Mouse (Mus musculus): Measurements from ENCODE around the gene P3h3.

DNA sequence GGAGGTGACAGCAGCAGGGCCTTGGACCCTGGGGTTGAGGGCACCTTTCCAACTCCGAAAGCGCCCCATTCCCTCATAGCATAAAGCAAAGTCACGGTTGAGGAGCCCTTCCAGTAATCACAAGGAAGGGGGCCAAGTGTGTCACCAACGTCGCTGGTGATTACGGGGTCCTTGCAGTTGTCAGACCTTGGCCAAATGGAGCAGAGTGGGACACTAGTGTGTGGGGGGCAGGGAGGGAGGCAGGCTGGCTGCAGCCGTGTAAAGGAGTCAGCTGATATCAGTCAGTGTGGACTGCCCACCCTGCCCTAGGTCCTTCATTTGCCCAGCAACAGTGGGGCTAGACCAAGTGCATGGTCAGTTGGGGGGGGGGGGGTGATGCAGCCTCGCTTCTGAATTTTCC lies 43.1 kb downstream of the P3h3 start:
- no peak for TF ChIP-seq CTCF (conservative IDR thresholded peaks at IDR 0.05; ENCODE audit: low read length)
- TF ChIP-seq POU5F1 (IDR thresholded peaks at IDR 0.05; ENCODE audit: borderline replicate concordance, low read length) = no peak
- no peak for TF ChIP-seq NANOG (IDR thresholded peaks at IDR 0.05; ENCODE audit: borderline replicate concordance, low read length)
